Mouse (Mus musculus): Measurements from ENCODE around the gene Lrrc41. TPM values are rescaled to one million over a fixed set of nuclear protein-coding genes. Genes with fewer than 3 reads are reported as not detected.

Gene Lrrc41
- polyA plus RNA-seq, 1 experiment from 2014 or later, result 73.1 TPM

DNA sequence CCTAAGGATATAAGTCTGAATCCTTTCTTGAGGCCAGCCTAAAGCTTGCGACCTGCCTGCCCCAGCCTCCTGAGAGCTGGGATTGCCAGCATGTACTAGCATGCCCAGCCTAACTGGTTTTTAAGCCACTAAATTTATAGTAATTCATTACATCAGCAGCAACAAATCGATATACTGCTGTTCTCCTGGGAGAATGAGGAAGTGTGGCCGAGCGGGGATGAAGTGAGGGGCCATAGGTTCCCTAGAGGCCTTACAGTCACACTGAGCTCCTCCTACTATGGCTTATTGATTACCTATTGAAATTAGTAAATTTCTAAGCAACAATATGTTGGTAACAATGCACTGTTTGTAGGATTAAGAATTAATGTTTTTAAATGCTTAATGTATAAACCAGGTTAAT lies 58.1 kb downstream of the Lrrc41 start:
- Histone ChIP-seq H3K36me3 (ENCODE audit: control insufficient read depth, insufficient read depth, low read length) (no peaks in the 10 kb centered on the region), H3K9me3 (ENCODE audit: control insufficient read depth, low read length) (no peaks in the 10 kb centered on the region), H3K27me3 (replicated peaks; ENCODE audit: control insufficient read depth, insufficient read depth, low read length) (no peaks in the 10 kb centered on the region), H3K4me1 (ENCODE audit: control insufficient read depth, insufficient read depth, low read length) (no peaks in the 10 kb centered on the region), H3K4me3 (ENCODE audit: low read depth, low read length) (no peak overlapping the region), H3K9ac (ENCODE audit: low read depth, low read length) (no peak overlapping the region), H3K4me2 (ENCODE audit: low read depth, low read length) (no peak overlapping the region), H3K27ac (replicated peaks; ENCODE audit: low read depth, low read length) (no peak overlapping the region)
- DNase-seq (ENCODE audit: low spot score) (no peak), ATAC-seq (ENCODE audit: low read depth) (no peak)
- 71% methylated on average over 4 of the region's 4 CpGs for WGBS

DNA sequence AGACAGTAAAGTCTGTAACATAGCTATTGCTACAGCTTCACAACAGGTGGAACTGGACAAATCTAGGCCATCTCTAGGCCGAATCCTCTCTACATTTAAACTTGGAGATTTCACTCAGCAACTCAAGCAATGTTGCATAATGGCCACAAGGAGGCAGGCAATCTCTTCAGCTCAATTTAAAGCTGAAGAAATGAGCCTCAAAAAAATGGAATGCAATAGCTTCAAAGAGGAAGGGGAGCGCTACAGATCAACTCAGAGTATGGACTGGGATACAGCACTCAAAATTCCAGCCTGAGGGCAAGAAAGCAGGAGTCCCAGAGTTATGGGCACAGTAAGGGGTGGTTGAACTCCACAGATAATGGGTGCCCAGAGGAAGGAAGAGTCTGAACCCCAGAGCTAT lies 59.9 kb downstream of the Lrrc41 start:
- no peak for ATAC-seq (ENCODE audit: low read depth)
- no peak overlapping the region for H3K27ac ChIP-seq (replicated peaks; ENCODE audit: low read depth, low read length)
- H3K9me3 ChIP-seq (ENCODE audit: control insufficient read depth, low read length), result no peaks in the 10 kb centered on the region
- WGBS, result 22% methylated on average over 2 of the region's 2 CpGs
- H3K4me2 ChIP-seq (ENCODE audit: low read depth, low read length), result no peak overlapping the region
- H3K27me3 ChIP-seq (replicated peaks; ENCODE audit: control insufficient read depth, insufficient read depth, low read length), result no peaks in the 10 kb centered on the region
- H3K36me3 ChIP-seq (ENCODE audit: control insufficient read depth, insufficient read depth, low read length), result no peaks in the 10 kb centered on the region
- H3K4me3 ChIP-seq (ENCODE audit: low read depth, low read length), result no peak overlapping the region
- H3K9ac ChIP-seq (ENCODE audit: low read depth, low read length), result no peak overlapping the region
- peak; percentile 81 for DNase-seq (ENCODE audit: low spot score)
- H3K4me1 ChIP-seq (ENCODE audit: control insufficient read depth, insufficient read depth, low read length), result no peaks in the 10 kb centered on the region

DNA sequence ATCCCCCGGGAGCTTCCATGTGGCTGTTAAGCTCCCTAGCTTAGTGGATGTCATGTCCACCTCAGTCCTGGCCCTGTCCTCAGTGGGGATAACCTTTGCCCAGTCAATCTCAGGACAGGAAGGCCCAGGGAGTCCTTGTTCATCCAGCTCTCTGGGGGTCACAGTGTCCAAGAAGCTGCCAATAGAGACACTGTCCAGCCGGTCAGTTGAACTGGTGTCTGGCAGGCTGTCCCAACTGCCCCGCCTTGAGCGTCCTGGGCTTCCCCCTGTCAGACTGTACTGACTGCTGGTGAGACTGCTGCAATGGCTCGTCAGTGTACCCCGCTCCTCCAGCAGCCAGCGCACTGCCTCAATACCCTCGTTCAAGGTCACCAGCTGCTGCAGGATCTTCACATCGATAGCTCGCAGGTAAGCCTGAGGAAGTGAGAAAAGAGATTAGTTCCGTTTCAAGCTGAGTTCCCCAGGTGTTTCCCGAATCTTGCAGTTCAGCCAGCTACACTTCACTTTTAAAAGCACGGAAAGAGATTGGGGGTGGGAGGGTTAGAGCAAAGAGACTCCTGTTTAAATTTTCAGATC lies 62.4 kb downstream of the Lrrc41 start:
- no peak overlapping the region for H3K4me3 ChIP-seq (ENCODE audit: low read depth, low read length)
- DNase-seq (ENCODE audit: low spot score) (no peak), ATAC-seq (ENCODE audit: low read depth) (no peak)
- no peaks in the 10 kb centered on the region for H3K9me3 ChIP-seq (ENCODE audit: control insufficient read depth, low read length)
- no peak overlapping the region for H3K27ac ChIP-seq (replicated peaks; ENCODE audit: low read depth, low read length)
- no peak overlapping the region for H3K9ac ChIP-seq (ENCODE audit: low read depth, low read length)
- 42% methylated on average over 13 of the region's 13 CpGs for WGBS
- H3K4me1 ChIP-seq (ENCODE audit: control insufficient read depth, insufficient read depth, low read length), result no peaks in the 10 kb centered on the region
- H3K27me3 ChIP-seq (replicated peaks; ENCODE audit: control insufficient read depth, insufficient read depth, low read length), result no peaks in the 10 kb centered on the region
- H3K36me3 ChIP-seq (ENCODE audit: control insufficient read depth, insufficient read depth, low read length), result no peaks in the 10 kb centered on the region
- H3K4me2 ChIP-seq (ENCODE audit: low read depth, low read length), result no peak overlapping the region

DNA sequence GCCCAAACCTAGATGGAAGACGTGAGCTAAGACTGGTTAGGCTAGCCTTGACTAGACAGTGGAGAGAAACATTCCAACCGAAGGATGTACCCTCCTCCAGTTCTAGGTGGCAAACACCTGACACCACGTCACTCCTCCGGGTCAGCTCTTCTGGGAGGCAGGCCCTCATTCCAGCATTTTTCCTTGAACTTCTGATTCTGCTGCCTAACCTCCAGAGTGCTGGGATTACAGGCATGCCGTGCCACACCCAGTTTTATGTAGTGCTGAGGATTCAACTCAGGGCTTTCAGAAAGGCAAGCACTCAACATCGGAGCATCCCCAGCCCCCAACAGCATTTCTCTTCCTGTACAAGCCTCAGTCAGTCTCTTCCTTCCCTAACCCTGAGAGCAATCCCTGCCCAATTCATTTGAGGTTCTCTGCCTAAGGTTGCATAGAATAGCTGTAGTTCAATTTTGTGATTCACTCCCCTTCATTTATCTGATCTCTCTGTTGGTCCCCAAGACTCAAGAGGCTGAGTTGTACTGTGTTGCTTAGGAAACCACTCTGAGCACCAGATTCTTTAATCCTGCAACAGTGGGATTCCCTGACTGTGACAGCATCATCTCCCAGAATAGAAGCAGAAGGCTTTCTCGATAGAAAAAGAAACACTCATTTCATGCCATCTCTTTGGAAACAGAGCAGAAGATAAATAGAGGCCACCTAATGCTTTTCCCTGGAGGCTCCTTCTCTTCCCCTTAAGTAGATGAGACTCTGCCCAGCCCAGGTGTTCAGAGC lies 65.9 kb downstream of the Lrrc41 start:
- Histone ChIP-seq H3K4me1 (ENCODE audit: control insufficient read depth, insufficient read depth, low read length) (no peaks in the 10 kb centered on the region), H3K27me3 (replicated peaks; ENCODE audit: control insufficient read depth, insufficient read depth, low read length) (no peaks in the 10 kb centered on the region), H3K4me2 (ENCODE audit: low read depth, low read length) (no peak overlapping the region), H3K9ac (ENCODE audit: low read depth, low read length) (no peak overlapping the region), H3K36me3 (ENCODE audit: control insufficient read depth, insufficient read depth, low read length) (no peaks in the 10 kb centered on the region), H3K9me3 (ENCODE audit: control insufficient read depth, low read length) (no peaks in the 10 kb centered on the region), H3K27ac (replicated peaks; ENCODE audit: low read depth, low read length) (no peak overlapping the region), H3K4me3 (ENCODE audit: low read depth, low read length) (no peak overlapping the region)
- no peak for DNase-seq (ENCODE audit: low spot score)
- 76% methylated on average over 7 of the region's 7 CpGs for WGBS
- no peak for ATAC-seq (ENCODE audit: low read depth)

DNA sequence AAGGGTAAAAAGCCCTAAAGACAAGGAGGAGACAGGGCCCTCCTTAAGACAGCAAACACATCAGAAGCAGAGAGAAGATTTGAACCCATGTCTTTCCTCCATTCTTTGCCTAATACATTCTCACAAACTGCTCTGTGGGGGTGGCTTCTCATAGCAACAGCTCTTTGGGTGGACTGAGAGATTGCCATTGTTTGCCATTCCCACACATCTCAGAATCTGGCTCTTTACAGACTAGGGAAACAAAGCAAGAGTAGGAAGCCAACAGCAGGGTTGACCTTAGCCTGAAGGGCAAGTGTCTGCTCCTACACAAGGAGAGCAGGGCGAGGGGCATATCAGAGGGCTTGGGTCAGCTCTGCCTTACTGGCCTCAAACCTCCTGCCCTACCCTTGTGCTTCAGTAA lies 66.7 kb downstream of the Lrrc41 start:
- no peak for DNase-seq (ENCODE audit: low spot score)
- Histone ChIP-seq H3K4me3 (ENCODE audit: low read depth, low read length) (no peak overlapping the region), H3K27ac (replicated peaks; ENCODE audit: low read depth, low read length) (no peak overlapping the region), H3K9me3 (ENCODE audit: control insufficient read depth, low read length) (no peaks in the 10 kb centered on the region), H3K4me2 (ENCODE audit: low read depth, low read length) (no peak overlapping the region), H3K36me3 (ENCODE audit: control insufficient read depth, insufficient read depth, low read length) (no peaks in the 10 kb centered on the region), H3K4me1 (ENCODE audit: control insufficient read depth, insufficient read depth, low read length) (no peaks in the 10 kb centered on the region), H3K9ac (ENCODE audit: low read depth, low read length) (no peak overlapping the region), H3K27me3 (replicated peaks; ENCODE audit: control insufficient read depth, insufficient read depth, low read length) (no peaks in the 10 kb centered on the region)
- WGBS, result 69% methylated on average over 1 of the region's 1 CpGs
- no peak for ATAC-seq (ENCODE audit: low read depth)

DNA sequence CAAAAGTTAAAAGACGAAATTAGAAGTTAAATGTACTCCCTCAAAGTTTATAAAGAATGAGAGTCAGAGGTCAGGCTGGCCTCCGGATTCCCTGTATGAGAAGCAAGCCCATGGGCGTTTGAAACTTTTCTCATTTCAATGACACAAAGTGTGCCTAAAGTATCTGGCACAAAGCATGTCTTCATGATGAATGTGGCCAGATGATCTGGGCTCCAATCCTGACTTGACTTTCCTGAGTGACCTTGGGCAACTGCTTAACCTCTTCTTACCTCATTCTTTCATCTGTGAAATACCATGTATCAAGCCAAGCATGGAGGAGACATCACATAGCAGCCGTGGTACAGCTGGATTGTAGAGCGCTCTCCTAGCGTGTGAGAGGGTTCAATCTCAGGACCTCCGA lies 67.2 kb downstream of the Lrrc41 start:
- Histone ChIP-seq H3K9ac (ENCODE audit: low read depth, low read length) (no peak overlapping the region), H3K9me3 (ENCODE audit: control insufficient read depth, low read length) (no peaks in the 10 kb centered on the region), H3K4me2 (ENCODE audit: low read depth, low read length) (no peak overlapping the region), H3K36me3 (ENCODE audit: control insufficient read depth, insufficient read depth, low read length) (no peaks in the 10 kb centered on the region), H3K27me3 (replicated peaks; ENCODE audit: control insufficient read depth, insufficient read depth, low read length) (no peaks in the 10 kb centered on the region), H3K4me1 (ENCODE audit: control insufficient read depth, insufficient read depth, low read length) (no peaks in the 10 kb centered on the region), H3K4me3 (ENCODE audit: low read depth, low read length) (no peak overlapping the region), H3K27ac (replicated peaks; ENCODE audit: low read depth, low read length) (no peak overlapping the region)
- 79% methylated on average over 7 of the region's 7 CpGs for WGBS
- no peak for ATAC-seq (ENCODE audit: low read depth)
- no peak for DNase-seq (ENCODE audit: low spot score)

DNA sequence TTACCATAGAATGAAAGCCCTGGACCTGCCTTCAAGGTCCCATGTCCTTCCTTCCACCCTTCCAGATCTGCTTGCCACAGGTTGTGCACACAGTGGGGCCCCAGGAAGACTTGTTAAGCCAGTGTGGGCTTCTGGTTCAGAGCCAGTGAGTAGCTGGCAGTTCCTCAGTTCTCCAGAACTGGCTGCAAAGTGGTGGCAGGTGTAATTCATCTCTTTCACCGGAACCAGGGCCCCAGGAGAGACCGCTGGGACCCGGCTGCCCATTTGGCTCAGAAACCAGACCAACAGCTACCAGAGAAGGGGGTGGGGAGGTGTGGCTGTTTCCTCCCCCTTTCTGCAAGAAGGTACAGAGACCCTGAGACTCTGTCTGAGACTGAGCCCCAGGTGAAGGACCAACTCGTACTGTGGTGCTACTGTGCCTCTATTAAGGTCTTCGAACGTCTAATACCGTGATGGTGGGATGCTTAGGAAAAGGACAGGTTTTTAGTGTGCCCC lies 68.3 kb downstream of the Lrrc41 start:
- Histone ChIP-seq H3K9me3 (ENCODE audit: control insufficient read depth, low read length) (no peaks in the 10 kb centered on the region), H3K36me3 (ENCODE audit: control insufficient read depth, insufficient read depth, low read length) (no peaks in the 10 kb centered on the region), H3K9ac (ENCODE audit: low read depth, low read length) (peak overlapping the region; percentile 72; the same call in 1 of the 2 replicates), H3K4me2 (ENCODE audit: low read depth, low read length) (peak overlapping the region; percentile 90), H3K27ac (replicated peaks; ENCODE audit: low read depth, low read length) (no peak overlapping the region), H3K27me3 (replicated peaks; ENCODE audit: control insufficient read depth, insufficient read depth, low read length) (no peaks in the 10 kb centered on the region), H3K4me1 (ENCODE audit: control insufficient read depth, insufficient read depth, low read length) (no peaks in the 10 kb centered on the region), H3K4me3 (ENCODE audit: low read depth, low read length) (peak overlapping the region; percentile 61)
- DNase-seq (ENCODE audit: low spot score), result no peak
- ATAC-seq (ENCODE audit: low read depth), result no peak
- WGBS, result 10% methylated on average over 7 of the region's 7 CpGs

DNA sequence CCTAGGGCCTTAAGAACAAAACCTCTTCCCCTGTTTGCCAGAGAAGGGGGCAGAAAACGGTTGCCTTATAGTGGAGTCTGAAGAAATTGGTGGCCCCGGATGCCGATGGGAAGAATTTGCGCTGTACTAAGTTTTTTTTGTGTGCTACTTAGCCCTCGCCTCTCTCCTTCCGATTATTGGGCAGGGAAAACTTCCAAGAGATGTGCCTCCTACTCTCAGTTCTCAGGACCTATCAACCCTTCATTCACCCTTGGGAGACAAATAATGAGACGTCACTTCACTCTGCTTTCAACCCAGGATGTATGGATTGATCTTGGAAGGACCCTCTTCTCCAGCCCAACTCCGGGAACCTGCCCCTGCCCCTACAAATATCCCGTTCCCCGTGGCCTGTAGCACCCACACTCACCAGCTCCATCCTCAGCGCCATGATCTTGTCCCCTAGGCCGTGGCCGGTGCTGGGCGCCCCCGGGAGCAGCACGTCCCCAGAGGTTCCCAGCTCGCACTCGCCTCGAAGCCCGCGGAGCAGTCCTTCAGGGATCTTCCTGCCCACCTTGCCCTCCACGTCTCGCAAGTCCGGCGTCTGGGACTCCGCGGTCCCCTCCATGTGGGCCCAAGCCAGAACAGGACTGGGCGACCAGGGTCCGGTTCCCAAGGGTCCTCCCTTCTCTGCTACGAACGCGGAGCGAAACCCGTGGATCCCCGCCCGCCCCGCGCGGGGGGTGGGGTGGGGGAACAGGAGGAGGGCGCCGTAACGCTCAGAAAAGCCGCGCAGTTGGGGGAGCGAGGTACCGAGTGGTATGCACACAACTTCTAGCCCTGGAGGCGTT lies 69.0 kb downstream of the Lrrc41 start:
- peak; percentile 76 for DNase-seq (ENCODE audit: low spot score)
- Histone ChIP-seq H3K9me3 (ENCODE audit: control insufficient read depth, low read length) (no peaks in the 10 kb centered on the region), H3K4me3 (ENCODE audit: low read depth, low read length) (peak overlapping the region; percentile 61), H3K27me3 (replicated peaks; ENCODE audit: control insufficient read depth, insufficient read depth, low read length) (no peaks in the 10 kb centered on the region), H3K36me3 (ENCODE audit: control insufficient read depth, insufficient read depth, low read length) (no peaks in the 10 kb centered on the region), H3K27ac (replicated peaks; ENCODE audit: low read depth, low read length) (no peak overlapping the region), H3K4me1 (ENCODE audit: control insufficient read depth, insufficient read depth, low read length) (no peaks in the 10 kb centered on the region), H3K9ac (ENCODE audit: low read depth, low read length) (peak overlapping the region; percentile 72), H3K4me2 (ENCODE audit: low read depth, low read length) (peak overlapping the region; percentile 90)
- under 1% methylated on average over 32 of the region's 47 CpGs for WGBS
- ATAC-seq (ENCODE audit: low read depth), result peak; percentile 82
